Mouse (Mus musculus) small intestine, adult 2 months (tissue): Measurements from ENCODE around the gene Rcor1. TPM values are rescaled to one million over a fixed set of nuclear protein-coding genes. Genes with fewer than 3 reads are reported as not detected.

Source experiments
- H3K27ac ChIP-seq: fragments of 200-500 bp; 2 replicates; pipeline ENCODE4 v1.5.1; 2012; ENCODE audit warnings: low read depth, low read length, control low read depth, inconsistent platforms; ENCODE audit not compliant: insufficient read depth
- H3K27me3 ChIP-seq: fragments of 200-500 bp; 2 replicates; pipeline ENCODE4 v1.6.1; 2012; ENCODE audit warnings: mild to moderate bottlenecking, moderate library complexity, low read length, inconsistent platforms; ENCODE audit not compliant: control insufficient read depth, insufficient read depth
- H3K36me3 ChIP-seq: fragments of 200-500 bp; 2 replicates; pipeline ENCODE4 v1.6.1; 2012; ENCODE audit warnings: mild to moderate bottlenecking, low read length, control low read depth, inconsistent platforms; ENCODE audit not compliant: control insufficient read depth, insufficient read depth
- H3K4me1 ChIP-seq: fragments of 200-500 bp; 2 replicates; pipeline ENCODE4 v1.6.1; 2012; ENCODE audit warnings: low read length, inconsistent platforms, mixed read lengths; ENCODE audit not compliant: control insufficient read depth, insufficient read depth, insufficient read length
- H3K4me3 ChIP-seq: fragments of 200-500 bp; 2 replicates; pipeline ENCODE4 v1.5.1; 2012; ENCODE audit warnings: low read depth, mild to moderate bottlenecking, control low read depth, inconsistent platforms, low read length, moderate library complexity
- CTCF ChIP-seq: fragments of 200-500 bp; IDR thresholded peaks from 2 replicates; pipeline ENCODE4 v1.5.1; 2012; ENCODE audit warnings: low read depth, mild to moderate bottlenecking, control low read depth, inconsistent platforms, low read length, moderate library complexity, mixed read lengths; ENCODE audit not compliant: insufficient replicate concordance, insufficient read length; ENCODE audit errors: extremely low read depth
- POLR2A ChIP-seq: fragments of 200-500 bp; IDR thresholded peaks from 2 replicates; pipeline ENCODE4 v1.6.1; 2012; ENCODE audit warnings: low read depth, mild to moderate bottlenecking, control low read depth, inconsistent platforms, low read length, moderate library complexity
- WGBS: fragments of 180-500 bp; shearing (Covaris S2); methylation state at CpG from one replicate; pipeline ENCODE4 v1.1.7; 2018; 5-methylcytosine and 5-hydroxymethylcytosine counted together
- polyA plus RNA-seq: library from polyadenylated mRNA; depleted of rRNA; stranded (reverse); fragments of >200 nt; gene quantifications from 2 replicates; pipeline ENCODE4 v1.2.3, GENCODE M21; 2012

Rcor1 gene
- polyA plus RNA-seq, 1 experiment, result 6.5 TPM

- Histone ChIP-seq H3K27ac (no peak overlapping the region), H3K36me3 (peaks cover 9% of the 10 kb centered on the region), H3K4me1 (peaks cover 8% of the 10 kb centered on the region; the same call in 1 of the 2 replicates), H3K27me3 (no peaks in the 10 kb centered on the region), H3K4me3 (no peak overlapping the region)
- 79% methylated on average over 2 of the region's 2 CpGs for WGBS
- TF ChIP-seq POLR2A (no peak), CTCF (no peak)
Observed at GRCm38 (mm10) chr12:111044880-111045279, 5.7 kb downstream of the Rcor1 start.

DNA sequence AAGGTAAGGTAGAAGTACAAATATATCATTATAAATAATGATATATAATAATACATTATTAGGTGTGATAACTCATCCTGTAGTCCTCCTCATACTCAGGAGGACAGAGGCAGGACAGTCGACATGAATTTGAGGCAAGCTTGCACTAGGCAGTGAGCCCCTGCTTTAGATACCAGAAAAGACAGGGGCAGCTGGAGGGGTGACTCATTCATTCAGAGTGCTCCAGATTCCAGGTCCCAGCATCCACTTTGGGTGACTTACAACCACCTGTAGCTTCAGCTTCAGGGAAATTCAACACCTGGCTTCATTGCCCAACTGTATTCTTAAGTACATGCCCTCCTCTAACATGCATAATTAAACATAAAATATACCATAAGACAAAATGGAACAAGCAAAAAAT is 7.7 kb downstream of the Rcor1 start:
- 73% methylated on average over 1 of the region's 1 CpGs for WGBS
- no peaks in the 10 kb centered on the region for H3K27me3 ChIP-seq
- H3K4me3 ChIP-seq, result no peak overlapping the region
- TF ChIP-seq POLR2A (no peak), CTCF (no peak)
- H3K4me1 ChIP-seq, result peaks cover 8% of the 10 kb centered on the region; the same call in 1 of the 2 replicates
- peaks cover 10% of the 10 kb centered on the region for H3K36me3 ChIP-seq
- no peak overlapping the region for H3K27ac ChIP-seq

- WGBS, result 55% methylated on average over 2 of the region's 2 CpGs
- Histone ChIP-seq H3K4me3 (no peak overlapping the region), H3K27ac (no peak overlapping the region), H3K27me3 (no peaks in the 10 kb centered on the region), H3K4me1 (peaks cover 8% of the 10 kb centered on the region; the same call in 1 of the 2 replicates), H3K36me3 (peaks cover 11% of the 10 kb centered on the region)
- no peak for TF ChIP-seq CTCF
- no peak for TF ChIP-seq POLR2A
Observed at GRCm38 (mm10) chr12:111048201-111048600, 9.1 kb downstream of the Rcor1 start.

- TF ChIP-seq CTCF (no peak), POLR2A (no peak)
- H3K27ac ChIP-seq, result no peak overlapping the region
- WGBS, result 89% methylated on average over 2 of the region's 2 CpGs
- H3K27me3 ChIP-seq, result no peaks in the 10 kb centered on the region
- peaks cover 8% of the 10 kb centered on the region for H3K36me3 ChIP-seq
- H3K4me1 ChIP-seq, result peaks cover 11% of the 10 kb centered on the region; the same call in 1 of the 2 replicates
- no peak overlapping the region for H3K4me3 ChIP-seq
Observed at GRCm38 (mm10) chr12:111050256-111050655, 11.1 kb downstream of the Rcor1 start.

GRCm38 (mm10) chr12:111063361-111063760 is 24.2 kb downstream of the Rcor1 start:
- H3K4me3 ChIP-seq, result no peak overlapping the region
- H3K36me3 ChIP-seq, result peaks cover 9% of the 10 kb centered on the region; the same call in 1 of the 2 replicates
- TF ChIP-seq CTCF (no peak), POLR2A (no peak)
- no peaks in the 10 kb centered on the region for H3K27me3 ChIP-seq
- no peak overlapping the region for H3K27ac ChIP-seq
- 62% methylated on average over 2 of the region's 2 CpGs for WGBS
- peaks cover 4% of the 10 kb centered on the region; the same call in 1 of the 2 replicates for H3K4me1 ChIP-seq

DNA sequence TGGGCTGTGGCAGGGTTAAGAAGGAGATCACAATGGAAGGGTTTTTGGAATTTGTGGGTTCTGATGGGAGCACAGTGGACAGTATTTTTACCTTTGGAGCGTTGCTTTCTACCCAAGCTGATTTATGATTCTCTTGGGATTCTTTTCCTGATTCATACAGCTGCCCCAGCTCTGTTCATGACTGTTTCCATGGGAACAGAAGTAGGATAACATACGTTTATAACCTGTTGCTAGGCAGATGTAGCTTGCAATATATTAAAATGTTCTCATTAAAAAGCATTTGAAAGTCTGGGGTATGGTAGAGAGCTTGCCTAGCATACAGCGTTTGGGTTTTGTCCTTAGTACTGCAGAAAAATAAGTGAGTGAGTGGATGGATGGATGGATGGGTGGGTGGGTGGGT is 25.1 kb downstream of the Rcor1 start:
- Histone ChIP-seq H3K27me3 (no peaks in the 10 kb centered on the region), H3K27ac (no peak overlapping the region), H3K4me3 (no peak overlapping the region), H3K4me1 (no peaks in the 10 kb centered on the region; the same call in 1 of the 2 replicates), H3K36me3 (peaks cover 9% of the 10 kb centered on the region; the same call in 1 of the 2 replicates)
- WGBS, result 78% methylated on average over 3 of the region's 3 CpGs
- TF ChIP-seq POLR2A (no peak), CTCF (no peak)

DNA sequence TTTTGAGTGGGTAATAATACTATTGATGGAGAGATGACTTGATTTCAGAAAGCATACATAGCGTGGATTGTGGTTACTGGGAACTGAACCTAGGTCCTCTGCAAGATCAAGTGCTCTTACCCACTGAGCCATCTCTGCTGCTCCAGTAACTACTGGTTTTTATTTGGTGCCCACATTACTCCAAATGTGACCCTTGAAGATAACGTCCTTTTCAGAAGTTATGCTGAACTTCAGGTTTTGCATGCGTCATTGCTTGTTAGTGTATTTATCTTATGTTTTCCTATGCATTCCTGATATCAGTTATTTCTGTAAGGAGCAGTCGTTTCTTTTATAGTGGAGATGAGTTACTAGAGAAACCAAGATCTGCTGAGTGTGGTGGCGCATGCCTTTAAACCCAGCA is 26.2 kb downstream of the Rcor1 start:
- H3K36me3 ChIP-seq, result peaks cover 10% of the 10 kb centered on the region
- H3K27me3 ChIP-seq, result no peaks in the 10 kb centered on the region
- TF ChIP-seq POLR2A, result no peak
- no peak for TF ChIP-seq CTCF
- no peak overlapping the region for H3K27ac ChIP-seq
- H3K4me3 ChIP-seq, result no peak overlapping the region
- H3K4me1 ChIP-seq, result no peaks in the 10 kb centered on the region
- WGBS, result 86% methylated on average over 5 of the region's 5 CpGs
